Mouse (Mus musculus): ENCODE measurements around the gene Olfr806. TPM values are rescaled to one million over a fixed set of nuclear protein-coding genes. Genes with fewer than 3 reads are reported as not detected.

Gene Olfr806
- not detected for total RNA-seq (2021)

GRCm38 (mm10) chr10:129741821-129742220 is at the start of gene Olfr806:
Olfr806 (minus strand) TSS chr10:129741921.
- intact Hi-C loops (cut with DNase I), result no loop called here

GRCm38 (mm10) chr10:129778123-129778522 is 36.4 kb upstream of the Olfr806 start:
- intact Hi-C loops (cut with DNase I), result no loop called here
- DNase-seq, result no peak

More at GRCm38 (mm10) chr10:129741821-129742220, at the start of gene Olfr806:
- no peak for DNase-seq

GRCm38 (mm10) chr10:129774338-129774737 is 32.6 kb upstream of the Olfr806 start, which contains the start of gene Olfr809:
Olfr809 (plus strand) TSS chr10:129774638.
- no peak for DNase-seq
- intact Hi-C loops (cut with DNase I), result no loop called here

GRCm38 (mm10) chr10:129765182-129765581 is 23.5 kb upstream of the Olfr806 start, which contains the start of gene Olfr808:
Olfr808 (plus strand) TSS chr10:129765482.
- intact Hi-C loops (cut with DNase I), result no loop called here
- no peak for DNase-seq

GRCm38 (mm10) chr10:129757693-129758092 is 16.0 kb upstream of the Olfr806 start, which contains the start of gene Olfr807:
Olfr807 (minus strand) TSS chr10:129757793.
- DNase-seq, result no peak
- intact Hi-C loops (cut with DNase I), result no loop called here

GRCm38 (mm10) chr10:129729275-129729674 is 12.4 kb downstream of the Olfr806 start, which contains the start of gene Olfr805:
Olfr805 (minus strand) TSS chr10:129729375.
- DNase-seq, result no peak
- intact Hi-C loops (cut with DNase I), result no loop called here

- no peak for DNase-seq
- intact Hi-C loops (cut with DNase I), result no loop called here
These were observed 38.8 kb downstream of the Olfr806 start, which contains the start of gene Olfr804 for GRCm38 (mm10) chr10:129702910-129703309. Olfr804 (plus strand) TSS chr10:129703210.

GRCm38 (mm10) chr10:129694186-129694585 is 47.5 kb downstream of the Olfr806 start, which contains the start of gene Olfr803:
Olfr803 (minus strand) TSS chr10:129694286.
- intact Hi-C loops (cut with DNase I), result no loop called here
- no peak for DNase-seq

- no peak for DNase-seq
- intact Hi-C loops (cut with DNase I), result no loop called here
These were observed 53.7 kb downstream of the Olfr806 start, which contains the start of gene Olfr802 for GRCm38 (mm10) chr10:129688069-129688468. Olfr802 (minus strand) TSS chr10:129688169.

Small RNA genes within 50 kb of the gene (microRNA-seq; reads per million reads assigned to microRNA genes)
- 0 reads per million in 2 experiments for gene Gm24485 (ENCODE audit: borderline number of aligned reads in 2 of 2)

Other genes with a start within 250 kb of the Olfr806 start
- not detected for gene Olfr790, start 243.4 kb downstream of the Olfr806 start, total RNA-seq (2021)
- not detected for gene Olfr791, start 220.1 kb downstream of the Olfr806 start, total RNA-seq (2021)
- gene Olfr792, start 202.8 kb downstream of the Olfr806 start, total RNA-seq (2021), result not detected
- not detected for gene Olfr794, start 174.3 kb downstream of the Olfr806 start, total RNA-seq (2021)
- gene Olfr796, start 129.4 kb downstream of the Olfr806 start, total RNA-seq (2021), result not detected
- gene Olfr798, start 114.0 kb downstream of the Olfr806 start, total RNA-seq (2021), result not detected
- not detected for gene Olfr799, start 104.4 kb downstream of the Olfr806 start, total RNA-seq (2021)
- not detected for gene Olfr800, start 84.2 kb downstream of the Olfr806 start, total RNA-seq (2021)
- not detected for gene Olfr801, start 68.1 kb downstream of the Olfr806 start, total RNA-seq (2021)
- not detected for gene Olfr802, start 53.8 kb downstream of the Olfr806 start, total RNA-seq (2021)
- gene Olfr803, start 47.6 kb downstream of the Olfr806 start, total RNA-seq (2021), result not detected
- gene Olfr804, start 38.7 kb downstream of the Olfr806 start, total RNA-seq (2021), result not detected
- gene Olfr805, start 12.5 kb downstream of the Olfr806 start, total RNA-seq (2021), result not detected
- not detected for gene Olfr807, start 15.9 kb upstream of the Olfr806 start, total RNA-seq (2021)
- gene Olfr808, start 23.6 kb upstream of the Olfr806 start, total RNA-seq (2021), result not detected
- gene Olfr809, start 32.7 kb upstream of the Olfr806 start, total RNA-seq (2021), result not detected
- gene Olfr810, start 53.0 kb upstream of the Olfr806 start, total RNA-seq (2021), result not detected
- not detected for gene Olfr811, start 62.5 kb upstream of the Olfr806 start, total RNA-seq (2021)
- not detected for gene Olfr812, start 104.2 kb upstream of the Olfr806 start, total RNA-seq (2021)
- not detected for gene Olfr813, start 113.4 kb upstream of the Olfr806 start, total RNA-seq (2021)
- gene Olfr814, start 137.9 kb upstream of the Olfr806 start, total RNA-seq (2021), result not detected
- gene Olfr815, start 163.9 kb upstream of the Olfr806 start, total RNA-seq (2021), result not detected
- not detected for gene Olfr816, start 173.7 kb upstream of the Olfr806 start, total RNA-seq (2021)
- not detected for gene Olfr818, start 207.2 kb upstream of the Olfr806 start, total RNA-seq (2021)
- not detected for gene Olfr819, start 225.3 kb upstream of the Olfr806 start, total RNA-seq (2021)
- gene Olfr247, start 234.2 kb upstream of the Olfr806 start, total RNA-seq (2021), result not detected
- not detected for gene Gm10310, start 243.1 kb upstream of the Olfr806 start, total RNA-seq (2021)

All from heart, postnatal 36 days (tissue).